Mouse (Mus musculus) urinary bladder, postnatal 4 days (tissue): ENCODE measurements around the gene C1qtnf1.
A peak's percentile ranks its signal among the peaks of the same experiment; 100 is the strongest.

Experiments used
- DNase-seq, 2 experiments: peaks; one replicate each; pipeline ENCODE4 v3.0.0; 2021 to 2022; ENCODE audit warnings: low spot score in 2 of 2

Gene C1qtnf1

GRCm38 (mm10) chr11:118427986-118428385 lies at the start of gene C1qtnf1:
Gene C1qtnf1 (plus strand): TSS chr11:118428203.
- peak in 1 of 2 experiments; percentile 49 for DNase-seq

- peak in 1 of 2 experiments; percentile 44 for DNase-seq
These were observed 49.3 kb upstream of the C1qtnf1 start for GRCm38 (mm10) chr11:118378656-118379055.

GRCm38 (mm10) chr11:118379251-118380009 lies 48.6 kb upstream of the C1qtnf1 start:
- DNase-seq: peak; percentile 77 to 90

GRCm38 (mm10) chr11:118387816-118388215 lies 40.2 kb upstream of the C1qtnf1 start:
- peak in 1 of 2 experiments; percentile 55 for DNase-seq

- DNase-seq: no peak
These were observed 34.0 kb upstream of the C1qtnf1 start for GRCm38 (mm10) chr11:118393991-118394390.

- no peak for DNase-seq
These were observed 33.5 kb upstream of the C1qtnf1 start for GRCm38 (mm10) chr11:118394538-118394937.

GRCm38 (mm10) chr11:118397806-118398530 lies 30.0 kb upstream of the C1qtnf1 start:
- DNase-seq: peak in 1 of 2 experiments; percentile 52

- DNase-seq: no peak
These were observed 28.0 kb upstream of the C1qtnf1 start for GRCm38 (mm10) chr11:118399891-118400565.

GRCm38 (mm10) chr11:118400566-118400936 lies 27.5 kb upstream of the C1qtnf1 start:
- peak in 1 of 2 experiments; percentile 55 for DNase-seq

- DNase-seq: peak in 1 of 2 experiments; percentile 51
These were observed 26.8 kb upstream of the C1qtnf1 start for GRCm38 (mm10) chr11:118401195-118401594.

GRCm38 (mm10) chr11:118401760-118402280 lies 26.2 kb upstream of the C1qtnf1 start, which contains the start of gene Lgals3bp:
Gene Lgals3bp (minus strand): TSS chr11:118402092.
- peak in 1 of 2 experiments; percentile 62 for DNase-seq

- DNase-seq: no peak
These were observed 24.8 kb upstream of the C1qtnf1 start for GRCm38 (mm10) chr11:118403183-118403582.

- DNase-seq: peak in 1 of 2 experiments; percentile 55
These were observed 23.8 kb upstream of the C1qtnf1 start for GRCm38 (mm10) chr11:118403951-118404899.

- peak in 1 of 2 experiments; percentile 53 for DNase-seq
These were observed 22.7 kb upstream of the C1qtnf1 start for GRCm38 (mm10) chr11:118405311-118405710.

GRCm38 (mm10) chr11:118406521-118406920 lies 21.5 kb upstream of the C1qtnf1 start:
- peak in 1 of 2 experiments; percentile 41 for DNase-seq

GRCm38 (mm10) chr11:118407318-118407910 lies 20.6 kb upstream of the C1qtnf1 start:
- no peak for DNase-seq

- DNase-seq: no peak
These were observed 19.8 kb upstream of the C1qtnf1 start for GRCm38 (mm10) chr11:118408051-118408740.

- no peak for DNase-seq
These were observed 18.6 kb upstream of the C1qtnf1 start for GRCm38 (mm10) chr11:118409106-118410072.

GRCm38 (mm10) chr11:118410073-118410444 lies 17.9 kb upstream of the C1qtnf1 start:
- no peak for DNase-seq
